Mouse (Mus musculus): Measurements from ENCODE around the gene Olfr669. TPM values are rescaled to one million over a fixed set of nuclear protein-coding genes. Genes with fewer than 3 reads are reported as not detected.

The Olfr669 gene
- polyA plus RNA-seq, 1 experiment from 2014 or later = not detected

Other genes with a start within 250 kb of the Olfr669 start
- gene Olfr661, start 247.7 kb upstream of the Olfr669 start, polyA plus RNA-seq (2014; fragmentation: Nextera tagmentation; extraction: Ambion mirVana) = not detected in 2 replicates
- not detected in 2 replicates for gene Usp17le, start 156.8 kb upstream of the Olfr669 start, polyA plus RNA-seq (2014; fragmentation: Nextera tagmentation; extraction: Ambion mirVana)
- gene Usp17lb, start 91.6 kb upstream of the Olfr669 start, polyA plus RNA-seq (2014; fragmentation: Nextera tagmentation; extraction: Ambion mirVana) = not detected in 2 replicates
- gene Usp17la, start 77.2 kb upstream of the Olfr669 start, polyA plus RNA-seq (2014; fragmentation: Nextera tagmentation; extraction: Ambion mirVana) = not detected in 2 replicates
- not detected in 2 replicates for gene Olfr665, start 56.2 kb upstream of the Olfr669 start, polyA plus RNA-seq (2014; fragmentation: Nextera tagmentation; extraction: Ambion mirVana)
- gene Olfr666, start 38.3 kb upstream of the Olfr669 start, polyA plus RNA-seq (2014; fragmentation: Nextera tagmentation; extraction: Ambion mirVana) = not detected in 2 replicates
- not detected in 2 replicates for gene Olfr667, start 12.8 kb upstream of the Olfr669 start, polyA plus RNA-seq (2014; fragmentation: Nextera tagmentation; extraction: Ambion mirVana)
- not detected in 2 replicates for gene Olfr668, start 6.2 kb upstream of the Olfr669 start, polyA plus RNA-seq (2014; fragmentation: Nextera tagmentation; extraction: Ambion mirVana)
- gene Olfr670, start 28.4 kb downstream of the Olfr669 start, polyA plus RNA-seq (2014; fragmentation: Nextera tagmentation; extraction: Ambion mirVana) = not detected in 2 replicates
- not detected in 2 replicates for gene Olfr671, start 44.9 kb downstream of the Olfr669 start, polyA plus RNA-seq (2014; fragmentation: Nextera tagmentation; extraction: Ambion mirVana)
- gene Olfr672, start 67.8 kb downstream of the Olfr669 start, polyA plus RNA-seq (2014; fragmentation: Nextera tagmentation; extraction: Ambion mirVana) = not detected in 2 replicates
- not detected in 2 replicates for gene Olfr675, start 94.2 kb downstream of the Olfr669 start, polyA plus RNA-seq (2014; fragmentation: Nextera tagmentation; extraction: Ambion mirVana)
- gene Olfr676, start 98.5 kb downstream of the Olfr669 start, polyA plus RNA-seq (2014; fragmentation: Nextera tagmentation; extraction: Ambion mirVana) = not detected in 2 replicates
- gene Olfr677, start 117.1 kb downstream of the Olfr669 start, polyA plus RNA-seq (2014; fragmentation: Nextera tagmentation; extraction: Ambion mirVana) = not detected in 2 replicates
- not detected in 2 replicates for gene Olfr678, start 130.2 kb downstream of the Olfr669 start, polyA plus RNA-seq (2014; fragmentation: Nextera tagmentation; extraction: Ambion mirVana)
- gene Olfr679, start 147.0 kb downstream of the Olfr669 start, polyA plus RNA-seq (2014; fragmentation: Nextera tagmentation; extraction: Ambion mirVana) = not detected in 2 replicates
- not detected in 2 replicates for gene Olfr680-ps1, start 158.6 kb downstream of the Olfr669 start, polyA plus RNA-seq (2014; fragmentation: Nextera tagmentation; extraction: Ambion mirVana)
- not detected in 2 replicates for gene Olfr681, start 182.6 kb downstream of the Olfr669 start, polyA plus RNA-seq (2014; fragmentation: Nextera tagmentation; extraction: Ambion mirVana)
- not detected in 2 replicates for gene Olfr683, start 212.8 kb downstream of the Olfr669 start, polyA plus RNA-seq (2014; fragmentation: Nextera tagmentation; extraction: Ambion mirVana)
- not detected in 2 replicates for gene Olfr684, start 229.4 kb downstream of the Olfr669 start, polyA plus RNA-seq (2014; fragmentation: Nextera tagmentation; extraction: Ambion mirVana)